Mouse (Mus musculus): ENCODE measurements around the gene Ccdc85b. TPM values are rescaled to one million over a fixed set of nuclear protein-coding genes. Genes with fewer than 3 reads are reported as not detected.

Gene Ccdc85b
- polyA plus RNA-seq, 1 experiment from 2014 or later = 7.5 TPM

DNA sequence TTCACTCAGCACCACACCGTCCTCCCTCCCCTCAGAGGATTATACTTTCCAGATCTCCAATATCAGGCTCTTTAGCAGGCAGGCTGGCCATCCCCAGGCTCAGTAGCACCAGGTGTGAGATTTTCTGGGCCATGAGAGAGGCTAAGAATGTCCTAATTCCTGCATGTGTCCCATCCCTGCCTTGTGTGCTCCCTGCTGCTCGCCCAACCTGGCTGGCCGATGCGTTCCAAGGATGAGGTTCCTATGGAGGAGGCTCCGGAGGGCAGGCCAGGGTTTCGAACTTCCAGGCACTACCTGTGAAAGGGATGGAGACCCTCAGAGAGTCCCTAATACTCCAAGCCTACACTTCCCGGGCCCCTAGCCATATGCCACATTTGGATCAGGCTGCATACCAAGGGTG lies 28.1 kb upstream of the Ccdc85b start:
- WGBS = 94% methylated on average over 7 of the region's 7 CpGs
- peaks cover 6% of the 10 kb centered on the region for H3K36me3 ChIP-seq (replicated peaks; ENCODE audit: control insufficient read depth, insufficient read depth, low read depth, low read length)
- H3K27ac ChIP-seq (replicated peaks; ENCODE audit: low read depth, low read length) = no peak overlapping the region

DNA sequence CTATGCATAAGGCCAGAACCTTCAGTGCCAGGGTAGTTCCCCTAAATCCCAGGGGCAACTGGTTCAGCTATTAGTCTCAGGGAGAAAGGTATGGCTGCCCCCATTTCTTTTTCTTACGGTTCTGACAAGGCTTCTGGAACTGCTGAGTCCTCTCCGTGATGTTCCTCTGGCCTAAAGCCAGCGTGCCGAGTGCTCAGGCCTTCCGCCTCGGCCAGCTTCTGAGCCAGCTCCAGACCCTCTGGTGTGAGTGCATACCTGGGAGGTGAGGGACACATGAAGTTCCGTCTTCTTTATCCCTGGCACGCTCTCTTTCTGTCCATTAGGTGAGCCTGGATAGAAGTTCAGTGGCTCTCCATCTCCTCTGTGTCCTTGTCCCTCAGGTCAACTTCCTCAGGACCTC lies 27.7 kb upstream of the Ccdc85b start:
- H3K4me1 ChIP-seq (ENCODE audit: control insufficient read depth, insufficient read depth, low read length) = no peaks in the 10 kb centered on the region
- no peak overlapping the region for H3K4me2 ChIP-seq (ENCODE audit: low read depth, low read length)
- H3K27me3 ChIP-seq (ENCODE audit: control insufficient read depth, insufficient read depth, low read length) = no peaks in the 10 kb centered on the region
- H3K9ac ChIP-seq (replicated peaks; ENCODE audit: low read length) = no peak overlapping the region
- ATAC-seq (replicated peaks; ENCODE audit: insufficient number of reproducible peaks, low FRiP score, low TSS enrichment, low read depth) = no peak
- no peaks in the 10 kb centered on the region for H3K9me3 ChIP-seq (replicated peaks; ENCODE audit: control insufficient read depth, low read length)
- H3K36me3 ChIP-seq (replicated peaks; ENCODE audit: control insufficient read depth, insufficient read depth, low read depth, low read length) = peaks cover 6% of the 10 kb centered on the region
- H3K4me3 ChIP-seq (ENCODE audit: low read depth, low read length) = no peak overlapping the region
- DNase-seq (ENCODE audit: low spot score) = no peak
- no peak overlapping the region for H3K27ac ChIP-seq (replicated peaks; ENCODE audit: low read depth, low read length)
- 92% methylated on average over 8 of the region's 8 CpGs for WGBS

More for the DNA sequence above, 28.1 kb upstream of the Ccdc85b start:
- no peaks in the 10 kb centered on the region for H3K27me3 ChIP-seq (ENCODE audit: control insufficient read depth, insufficient read depth, low read length)
- no peaks in the 10 kb centered on the region for H3K4me1 ChIP-seq (ENCODE audit: control insufficient read depth, insufficient read depth, low read length)
- ATAC-seq (replicated peaks; ENCODE audit: insufficient number of reproducible peaks, low FRiP score, low TSS enrichment, low read depth) (no peak), DNase-seq (ENCODE audit: low spot score) (no peak)
- H3K9me3 ChIP-seq (replicated peaks; ENCODE audit: control insufficient read depth, low read length) = no peaks in the 10 kb centered on the region
- no peak overlapping the region for H3K9ac ChIP-seq (replicated peaks; ENCODE audit: low read length)
- H3K4me3 ChIP-seq (ENCODE audit: low read depth, low read length) = no peak overlapping the region
- H3K4me2 ChIP-seq (ENCODE audit: low read depth, low read length) = no peak overlapping the region

GRCm38 (mm10) chr19:5484496-5484895 lies 26.8 kb upstream of the Ccdc85b start:
- no peak overlapping the region for H3K4me2 ChIP-seq (ENCODE audit: low read depth, low read length)
- DNase-seq (ENCODE audit: low spot score) = no peak
- no peak overlapping the region for H3K27ac ChIP-seq (replicated peaks; ENCODE audit: low read depth, low read length)
- H3K4me3 ChIP-seq (ENCODE audit: low read depth, low read length) = no peak overlapping the region
- H3K36me3 ChIP-seq (replicated peaks; ENCODE audit: control insufficient read depth, insufficient read depth, low read depth, low read length) = peaks cover 6% of the 10 kb centered on the region
- H3K9ac ChIP-seq (replicated peaks; ENCODE audit: low read length) = no peak overlapping the region
- no peaks in the 10 kb centered on the region for H3K27me3 ChIP-seq (ENCODE audit: control insufficient read depth, insufficient read depth, low read length)
- ATAC-seq (replicated peaks; ENCODE audit: insufficient number of reproducible peaks, low FRiP score, low TSS enrichment, low read depth) = no peak
- no peaks in the 10 kb centered on the region for H3K4me1 ChIP-seq (ENCODE audit: control insufficient read depth, insufficient read depth, low read length)
- WGBS = 87% methylated on average over 5 of the region's 5 CpGs
- H3K9me3 ChIP-seq (replicated peaks; ENCODE audit: control insufficient read depth, low read length) = no peaks in the 10 kb centered on the region

GRCm38 (mm10) chr19:5483386-5484359 lies 26.0 kb upstream of the Ccdc85b start:
- ATAC-seq (replicated peaks; ENCODE audit: insufficient number of reproducible peaks, low FRiP score, low TSS enrichment, low read depth) = no peak
- DNase-seq (ENCODE audit: low spot score) = no peak
- H3K9ac ChIP-seq (replicated peaks; ENCODE audit: low read length) = no peak overlapping the region
- H3K4me3 ChIP-seq (ENCODE audit: low read depth, low read length) = no peak overlapping the region
- H3K4me2 ChIP-seq (ENCODE audit: low read depth, low read length) = no peak overlapping the region
- H3K36me3 ChIP-seq (replicated peaks; ENCODE audit: control insufficient read depth, insufficient read depth, low read depth, low read length) = peaks cover 6% of the 10 kb centered on the region
- no peaks in the 10 kb centered on the region for H3K4me1 ChIP-seq (ENCODE audit: control insufficient read depth, insufficient read depth, low read length)
- no peaks in the 10 kb centered on the region for H3K9me3 ChIP-seq (replicated peaks; ENCODE audit: control insufficient read depth, low read length)
- no peaks in the 10 kb centered on the region for H3K27me3 ChIP-seq (ENCODE audit: control insufficient read depth, insufficient read depth, low read length)
- no peak overlapping the region for H3K27ac ChIP-seq (replicated peaks; ENCODE audit: low read depth, low read length)
- 95% methylated on average over 19 of the region's 19 CpGs for WGBS

GRCm38 (mm10) chr19:5481398-5481797 lies 23.7 kb upstream of the Ccdc85b start:
- H3K27ac ChIP-seq (replicated peaks; ENCODE audit: low read depth, low read length) = no peak overlapping the region
- no peaks in the 10 kb centered on the region for H3K27me3 ChIP-seq (ENCODE audit: control insufficient read depth, insufficient read depth, low read length)
- peaks cover 6% of the 10 kb centered on the region for H3K36me3 ChIP-seq (replicated peaks; ENCODE audit: control insufficient read depth, insufficient read depth, low read depth, low read length)
- WGBS = 89% methylated on average over 10 of the region's 10 CpGs
- H3K4me1 ChIP-seq (ENCODE audit: control insufficient read depth, insufficient read depth, low read length) = no peaks in the 10 kb centered on the region
- H3K9me3 ChIP-seq (replicated peaks; ENCODE audit: control insufficient read depth, low read length) = no peaks in the 10 kb centered on the region
- no peak overlapping the region for H3K4me2 ChIP-seq (ENCODE audit: low read depth, low read length)
- no peak overlapping the region for H3K9ac ChIP-seq (replicated peaks; ENCODE audit: low read length)
- ATAC-seq (replicated peaks; ENCODE audit: insufficient number of reproducible peaks, low FRiP score, low TSS enrichment, low read depth) (no peak), DNase-seq (ENCODE audit: low spot score) (no peak)
- H3K4me3 ChIP-seq (ENCODE audit: low read depth, low read length) = no peak overlapping the region

DNA sequence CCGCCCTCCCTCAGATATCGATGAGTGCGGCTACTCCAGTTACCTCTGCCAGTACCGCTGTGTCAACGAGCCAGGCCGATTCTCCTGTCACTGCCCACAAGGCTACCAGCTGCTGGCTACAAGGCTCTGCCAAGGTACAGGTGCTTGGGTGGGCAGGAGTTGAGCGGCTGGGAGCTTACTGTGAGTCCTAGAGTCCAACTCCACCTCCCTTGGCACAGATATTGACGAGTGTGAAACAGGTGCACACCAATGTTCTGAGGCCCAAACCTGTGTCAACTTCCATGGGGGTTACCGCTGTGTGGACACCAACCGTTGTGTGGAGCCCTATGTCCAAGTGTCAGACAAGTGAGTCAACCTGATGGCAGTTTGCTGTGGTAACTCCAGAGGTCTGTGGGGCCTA lies 22.3 kb upstream of the Ccdc85b start:
- 93% methylated on average over 10 of the region's 10 CpGs for WGBS

GRCm38 (mm10) chr19:5477668-5478300 lies 20.1 kb upstream of the Ccdc85b start:
- Histone ChIP-seq H3K27ac (replicated peaks; ENCODE audit: low read depth, low read length) (no peak overlapping the region), H3K27me3 (ENCODE audit: control insufficient read depth, insufficient read depth, low read length) (no peaks in the 10 kb centered on the region), H3K4me3 (ENCODE audit: low read depth, low read length) (no peak overlapping the region), H3K4me2 (ENCODE audit: low read depth, low read length) (no peak overlapping the region), H3K9ac (replicated peaks; ENCODE audit: low read length) (no peak overlapping the region), H3K36me3 (replicated peaks; ENCODE audit: control insufficient read depth, insufficient read depth, low read depth, low read length) (peaks cover under 1% of the 10 kb centered on the region), H3K9me3 (replicated peaks; ENCODE audit: control insufficient read depth, low read length) (no peaks in the 10 kb centered on the region), H3K4me1 (ENCODE audit: control insufficient read depth, insufficient read depth, low read length) (no peaks in the 10 kb centered on the region)
- ATAC-seq (replicated peaks; ENCODE audit: insufficient number of reproducible peaks, low FRiP score, low TSS enrichment, low read depth) = no peak
- 90% methylated on average over 18 of the region's 18 CpGs for WGBS
- no peak for DNase-seq (ENCODE audit: low spot score)

More for the DNA sequence above, 22.3 kb upstream of the Ccdc85b start:
- no peaks in the 10 kb centered on the region for H3K27me3 ChIP-seq (ENCODE audit: control insufficient read depth, insufficient read depth, low read length)
- H3K9me3 ChIP-seq (replicated peaks; ENCODE audit: control insufficient read depth, low read length) = no peaks in the 10 kb centered on the region
- ATAC-seq (replicated peaks; ENCODE audit: insufficient number of reproducible peaks, low FRiP score, low TSS enrichment, low read depth) (no peak), DNase-seq (ENCODE audit: low spot score) (no peak)
- H3K4me3 ChIP-seq (ENCODE audit: low read depth, low read length) = no peak overlapping the region
- no peak overlapping the region for H3K9ac ChIP-seq (replicated peaks; ENCODE audit: low read length)
- H3K27ac ChIP-seq (replicated peaks; ENCODE audit: low read depth, low read length) = no peak overlapping the region
- H3K36me3 ChIP-seq (replicated peaks; ENCODE audit: control insufficient read depth, insufficient read depth, low read depth, low read length) = peaks cover 6% of the 10 kb centered on the region
- H3K4me1 ChIP-seq (ENCODE audit: control insufficient read depth, insufficient read depth, low read length) = no peaks in the 10 kb centered on the region
- no peak overlapping the region for H3K4me2 ChIP-seq (ENCODE audit: low read depth, low read length)

Data from embryonic facial prominence, embryonic 11.5 days (tissue).